Mouse (Mus musculus) cortical plate, adult 2 months (tissue): ENCODE results near the gene Rnase12.

Experiments
- CTCF ChIP-seq: fragments of 200-500 bp; IDR thresholded peaks from 2 replicates; pipeline ENCODE4 v1.5.1; 2011; ENCODE audit warnings: mild to moderate bottlenecking, control low read depth, low read length; ENCODE audit not compliant: insufficient read depth; ENCODE audit errors: extremely low read depth
- POLR2A ChIP-seq: fragments of 200-500 bp; IDR thresholded peaks from 2 replicates; pipeline ENCODE4 v1.6.1; 2011; ENCODE audit warnings: mild to moderate bottlenecking, low read length, control low read depth; ENCODE audit not compliant: insufficient read depth; ENCODE audit errors: extremely low read depth

DNA sequence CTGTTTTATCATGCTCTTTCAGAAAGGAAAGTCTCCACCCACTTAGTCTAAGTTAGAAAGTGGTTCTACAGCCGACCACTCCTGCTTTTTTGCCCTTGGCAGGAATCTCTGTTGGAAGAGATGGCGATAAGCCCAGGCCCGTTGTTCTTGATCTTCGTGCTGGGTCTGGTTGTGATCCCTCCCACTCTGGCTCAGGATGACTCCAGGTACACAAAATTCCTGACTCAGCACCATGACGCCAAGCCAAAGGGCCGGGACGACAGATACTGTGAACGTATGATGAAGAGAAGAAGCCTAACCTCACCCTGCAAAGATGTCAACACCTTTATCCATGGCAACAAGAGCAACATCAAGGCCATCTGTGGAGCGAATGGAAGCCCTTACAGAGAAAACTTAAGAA lies 43.8 kb upstream of the Rnase12 start:
- no peak for TF ChIP-seq POLR2A
- no peak for TF ChIP-seq CTCF
